Mouse (Mus musculus) retina, postnatal 1 day (tissue): ENCODE data around the gene Klf5.
A peak's percentile ranks its signal among the peaks of the same experiment; 100 is the strongest.

ENCODE experiments used
- DNase-seq: peaks from one replicate; pipeline ENCODE4 v3.0.0-alpha.2; 2012

Gene Klf5

GRCm38 (mm10) chr14:99298385-99299021, at the start of gene Klf5:
Gene Klf5 (plus strand): TSS chr14:99298691.
- DNase-seq, result peak; percentile 94

GRCm38 (mm10) chr14:99262026-99262425, 36.5 kb upstream of the Klf5 start:
- DNase-seq, result no peak

GRCm38 (mm10) chr14:99263816-99264215, 34.7 kb upstream of the Klf5 start:
- DNase-seq, result no peak

GRCm38 (mm10) chr14:99265791-99266190, 32.7 kb upstream of the Klf5 start:
- DNase-seq, result no peak

GRCm38 (mm10) chr14:99266749-99267148, 31.7 kb upstream of the Klf5 start:
- DNase-seq, result no peak

- no peak for DNase-seq
Observed at GRCm38 (mm10) chr14:99274056-99274455, 24.4 kb upstream of the Klf5 start.

- no peak for DNase-seq
Observed at GRCm38 (mm10) chr14:99275827-99276226, 22.7 kb upstream of the Klf5 start.

GRCm38 (mm10) chr14:99278312-99278711, 20.2 kb upstream of the Klf5 start:
- no peak for DNase-seq

GRCm38 (mm10) chr14:99278763-99279486, 19.6 kb upstream of the Klf5 start:
- DNase-seq, result no peak

GRCm38 (mm10) chr14:99280399-99280798, 18.1 kb upstream of the Klf5 start:
- DNase-seq, result no peak

- DNase-seq, result no peak
Observed at GRCm38 (mm10) chr14:99280825-99281433, 17.6 kb upstream of the Klf5 start.

- DNase-seq, result no peak
Observed at GRCm38 (mm10) chr14:99285486-99285885, 13.0 kb upstream of the Klf5 start.

GRCm38 (mm10) chr14:99292176-99292575, 6.3 kb upstream of the Klf5 start:
- DNase-seq, result no peak

- DNase-seq, result no peak
Observed at GRCm38 (mm10) chr14:99294424-99294823, 4.1 kb upstream of the Klf5 start.

- DNase-seq, result no peak
Observed at GRCm38 (mm10) chr14:99295606-99296341, 2.7 kb upstream of the Klf5 start.

GRCm38 (mm10) chr14:99299022-99299481, 561 bp downstream of the Klf5 start:
- DNase-seq, result peak; percentile 71

- DNase-seq, result peak; percentile 35
Observed at GRCm38 (mm10) chr14:99299701-99300191, 1.3 kb downstream of the Klf5 start.

- DNase-seq, result peak; percentile 40
Observed at GRCm38 (mm10) chr14:99301472-99301871, 3.0 kb downstream of the Klf5 start.

- DNase-seq, result no peak
Observed at GRCm38 (mm10) chr14:99304387-99304786, 5.9 kb downstream of the Klf5 start.

- no peak for DNase-seq
Observed at GRCm38 (mm10) chr14:99304997-99305792, 6.7 kb downstream of the Klf5 start.

- no peak for DNase-seq
Observed at GRCm38 (mm10) chr14:99306410-99306809, 7.9 kb downstream of the Klf5 start.

GRCm38 (mm10) chr14:99309606-99310005, 11.1 kb downstream of the Klf5 start:
- DNase-seq, result no peak
